Mouse (Mus musculus): ENCODE results near the gene Plod2. TPM values are rescaled to one million over a fixed set of nuclear protein-coding genes. Genes with fewer than 3 reads are reported as not detected.

Plod2 gene
- total RNA-seq, 2 experiments from 2014 or later: 12.1 to 23.8 TPM

DNA sequence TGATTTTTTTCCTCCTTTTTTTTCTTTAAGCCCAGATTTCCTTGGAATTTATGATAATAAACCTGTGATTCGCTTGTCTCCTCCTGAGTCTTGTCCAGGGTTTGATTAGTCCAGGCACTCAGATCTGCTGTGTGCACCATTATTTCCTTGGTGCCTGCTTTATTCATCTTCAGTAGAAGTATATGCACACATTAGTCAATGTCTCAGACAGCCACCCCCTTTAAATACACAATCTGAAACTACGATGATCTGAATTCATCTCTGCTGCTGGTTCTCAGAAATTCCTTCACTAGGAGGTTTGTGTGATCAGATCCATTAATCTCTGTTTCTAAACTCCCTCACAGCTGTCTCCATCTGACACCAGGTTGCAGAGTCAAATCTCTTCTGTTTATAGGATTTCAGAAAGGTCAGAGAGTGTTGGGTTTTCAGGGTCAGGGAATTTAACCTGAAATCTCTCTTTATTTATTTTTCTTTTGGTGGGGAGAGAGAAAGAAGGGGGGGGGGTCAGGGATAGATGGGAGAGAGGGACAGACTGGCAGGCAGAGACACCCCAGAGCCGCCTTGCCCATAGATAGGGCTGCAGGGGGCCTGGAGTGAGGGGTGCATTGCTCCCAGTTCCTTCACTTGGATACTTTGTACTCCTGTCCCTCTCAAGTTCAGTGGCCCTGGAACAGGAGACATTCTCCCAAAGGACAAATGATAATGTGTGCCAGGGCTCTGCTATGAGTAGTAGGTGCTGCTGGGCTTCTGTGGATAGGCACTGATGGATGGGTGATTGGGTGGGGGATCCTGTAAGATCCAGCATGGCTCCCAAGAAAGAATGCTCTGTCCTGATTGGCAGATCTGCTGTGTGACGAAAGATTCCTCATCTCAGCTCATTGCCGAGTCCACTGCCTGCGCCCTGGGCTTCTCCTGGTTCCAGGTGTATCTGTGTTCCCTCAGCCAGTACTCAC lies 13.3 kb downstream of the Plod2 start:
- no peak for DNase-seq

DNA sequence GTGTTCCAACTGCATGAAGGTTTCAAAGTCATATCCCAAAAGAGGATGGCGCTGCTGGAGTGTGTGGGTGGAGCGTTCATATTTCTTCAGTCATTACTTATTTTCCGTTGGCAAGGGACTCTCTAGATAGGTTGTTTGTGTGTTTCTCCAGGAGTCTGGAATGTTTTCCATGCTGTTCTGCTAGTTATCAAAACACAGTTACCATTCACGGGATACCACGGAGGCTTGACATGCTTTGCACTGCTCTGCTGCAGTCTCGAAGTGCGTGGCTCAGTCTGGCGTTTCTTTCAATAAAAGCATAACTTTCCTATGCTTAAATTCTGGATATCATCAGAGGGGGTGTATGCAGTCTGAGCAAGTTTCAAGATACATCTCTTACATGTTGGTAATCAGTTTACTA lies 17.7 kb downstream of the Plod2 start:
- DNase-seq: no peak

DNA sequence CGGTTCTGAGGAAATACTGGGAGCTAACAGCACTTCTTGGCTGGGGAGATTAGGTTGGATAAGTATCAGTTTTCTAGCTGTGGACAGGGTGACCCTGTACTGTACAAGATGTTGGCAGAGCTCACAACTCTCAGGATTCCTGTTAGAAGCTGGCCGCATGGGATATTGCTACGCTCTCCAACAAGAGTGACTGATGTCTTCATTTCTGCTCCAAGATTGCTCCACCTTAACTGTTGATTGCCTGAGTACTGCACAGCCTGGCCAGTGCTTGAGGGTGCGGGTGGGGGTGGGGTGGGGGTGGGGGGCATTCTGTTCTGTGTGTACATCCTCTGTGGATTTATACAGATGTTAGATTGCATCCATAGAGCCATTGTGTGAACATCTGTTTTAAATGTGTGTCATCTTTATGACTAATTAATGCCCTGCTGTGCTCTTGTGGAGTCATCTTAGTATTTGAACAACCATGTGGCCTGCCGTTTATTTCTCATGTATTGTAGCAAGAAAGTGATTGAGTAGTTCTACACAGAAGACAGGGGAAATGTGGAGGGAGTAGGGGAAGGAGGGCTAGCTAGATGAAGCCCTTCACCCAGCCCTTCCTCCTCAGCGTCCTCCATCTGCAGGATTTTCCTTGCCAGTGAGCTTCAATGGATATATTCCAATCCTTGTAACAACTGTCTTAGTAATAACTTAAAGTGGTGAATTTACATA lies 19.0 kb downstream of the Plod2 start:
- DNase-seq: no peak

DNA sequence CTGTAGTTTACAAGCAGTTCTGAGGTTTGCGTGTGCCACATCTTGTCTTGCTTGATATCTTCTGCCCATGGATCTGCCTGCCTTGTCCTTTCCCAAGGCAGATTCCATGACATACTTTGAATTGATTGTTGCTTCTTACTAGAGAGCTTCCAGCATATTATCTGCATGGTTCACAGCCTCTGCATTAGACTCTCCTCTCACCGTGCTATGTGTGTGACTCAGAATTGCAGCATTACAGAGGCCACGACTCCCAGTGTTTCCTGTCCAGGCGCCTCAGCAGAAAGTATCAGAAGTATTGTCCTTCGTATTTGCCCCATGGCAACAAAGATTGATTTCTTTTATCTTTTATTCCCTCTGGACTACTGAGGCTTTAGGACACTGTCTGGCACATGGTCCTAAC lies 20.4 kb downstream of the Plod2 start:
- no peak for DNase-seq

DNA sequence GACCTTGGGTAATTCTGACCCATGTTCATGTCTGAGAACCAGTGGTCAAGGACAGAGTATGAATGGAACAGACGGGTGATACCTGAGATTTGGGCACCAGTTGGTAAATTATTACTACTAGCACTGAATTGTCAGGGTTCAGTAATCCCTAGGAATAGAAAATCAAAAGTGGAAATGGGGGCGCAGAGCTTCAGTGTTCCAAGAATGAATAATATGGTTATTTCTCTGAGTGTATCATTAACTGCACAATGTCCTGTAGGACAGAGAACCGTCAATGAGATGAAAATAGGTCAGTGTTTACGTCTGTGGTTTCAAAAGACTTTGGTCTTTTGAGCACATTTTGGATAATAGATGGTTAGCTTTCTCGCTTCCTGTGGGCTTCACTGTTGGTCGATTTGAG lies 21.3 kb downstream of the Plod2 start:
- DNase-seq: no peak

DNA sequence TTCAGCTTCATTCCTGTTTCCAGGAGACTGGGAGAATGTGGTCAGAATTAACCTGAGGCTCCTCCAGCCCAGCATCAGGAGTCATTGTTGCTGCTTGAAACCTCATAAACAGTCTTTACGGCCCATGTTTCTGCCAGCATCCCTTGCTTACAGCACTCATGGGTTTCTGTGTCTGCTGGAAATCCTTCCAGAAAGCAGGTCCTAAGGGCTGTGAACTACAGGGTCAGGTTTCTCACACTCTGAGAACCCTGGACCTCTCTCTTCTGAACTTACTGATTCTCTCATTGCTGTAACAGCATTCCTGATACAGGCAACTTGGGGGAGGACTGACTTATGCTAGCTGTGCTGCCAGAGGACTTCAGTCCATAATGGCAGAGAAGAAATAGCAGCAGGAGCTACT lies 22.4 kb downstream of the Plod2 start:
- DNase-seq: no peak

DNA sequence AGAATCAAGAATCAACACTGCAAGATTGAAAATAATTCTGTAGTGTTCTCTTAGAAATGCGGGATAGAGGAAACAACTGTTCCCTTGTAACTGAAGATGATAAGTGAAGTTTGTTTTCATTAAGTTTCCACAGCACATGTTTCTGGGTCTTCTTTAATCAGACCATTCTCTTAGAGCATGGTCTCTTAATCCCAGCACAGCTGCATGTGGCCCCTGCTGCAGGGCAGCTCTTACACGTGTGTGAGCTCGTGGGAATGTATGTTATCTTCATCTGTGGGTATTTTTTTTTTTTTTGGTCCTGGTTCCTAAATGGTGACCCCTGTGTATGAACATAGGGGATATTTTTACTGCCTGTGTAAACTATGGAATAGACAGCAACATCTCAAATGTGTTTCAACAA lies 24.2 kb downstream of the Plod2 start:
- DNase-seq: no peak

DNA sequence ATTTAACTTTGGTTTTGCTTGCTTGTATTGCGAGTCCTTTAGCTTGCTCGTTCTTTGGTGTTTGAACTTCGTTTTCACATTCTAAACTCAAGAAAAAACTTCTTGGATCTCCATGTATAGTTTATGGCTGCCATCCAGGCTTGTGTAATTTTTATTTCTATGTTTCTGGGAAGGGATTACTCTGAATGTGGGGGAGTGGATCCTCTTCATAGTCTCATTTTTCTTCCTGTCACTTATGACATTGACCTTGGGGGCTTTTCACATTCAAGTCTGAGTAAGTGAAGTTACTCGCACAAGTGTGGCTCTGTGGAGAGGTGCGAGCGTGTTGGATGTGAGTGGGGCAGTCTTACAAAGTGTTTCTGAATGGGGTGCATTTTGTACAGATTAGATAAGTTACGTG lies 25.5 kb downstream of the Plod2 start:
- no peak for DNase-seq

DNA sequence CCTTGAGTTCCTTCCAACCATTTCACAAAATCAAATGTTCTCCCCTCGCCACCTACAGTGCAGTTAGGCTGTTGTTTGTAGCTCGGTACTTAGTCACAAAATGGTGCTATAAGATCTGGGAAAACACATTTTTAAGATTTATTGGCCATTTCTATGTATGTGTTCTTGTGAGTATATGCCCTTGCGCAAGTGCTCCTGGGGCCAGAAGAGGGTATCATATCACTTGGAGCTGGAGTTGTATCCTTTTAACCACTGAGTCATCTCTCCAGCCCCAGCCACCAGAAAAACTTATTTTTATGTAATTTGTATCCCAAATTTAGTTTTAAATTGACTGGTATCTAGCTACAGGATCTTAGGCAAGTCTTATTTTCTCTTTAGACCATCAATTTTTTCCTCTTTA lies 26.8 kb downstream of the Plod2 start:
- no peak for DNase-seq

DNA sequence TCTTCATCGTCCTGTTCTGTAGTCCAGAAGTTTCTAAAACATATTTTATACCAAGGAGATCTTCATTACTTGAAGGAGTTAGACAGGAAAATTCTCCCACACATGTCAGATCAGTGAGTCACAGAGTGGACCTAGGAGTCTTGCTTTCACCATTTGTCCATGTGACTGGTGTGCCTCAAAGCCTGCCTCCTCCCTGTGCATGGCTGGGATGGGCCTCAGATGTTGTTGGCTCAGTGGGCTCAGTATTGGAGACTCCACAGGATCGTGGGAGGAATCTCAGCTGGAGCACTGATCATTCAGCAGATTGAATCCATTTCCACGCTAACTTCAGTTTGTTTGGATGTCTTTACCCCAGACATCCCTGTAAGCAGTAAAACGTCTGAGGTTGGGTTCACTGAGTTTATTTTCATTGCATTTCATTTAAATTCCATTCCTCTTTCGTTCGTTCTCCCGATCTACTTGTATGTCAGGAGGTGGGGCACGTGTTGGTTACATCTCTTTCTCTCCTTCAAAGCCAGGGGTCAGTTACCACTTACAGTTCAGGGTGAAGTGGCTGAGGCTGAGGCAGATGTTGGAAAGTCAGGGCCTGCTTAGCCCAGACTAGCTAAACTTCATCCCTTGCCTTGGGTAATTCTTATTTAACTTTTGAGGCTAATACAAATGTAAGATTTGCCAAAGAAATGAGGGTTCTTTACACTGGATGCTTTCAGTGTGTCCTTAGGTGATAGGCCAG lies 30.5 kb downstream of the Plod2 start:
- DNase-seq: no peak

DNA sequence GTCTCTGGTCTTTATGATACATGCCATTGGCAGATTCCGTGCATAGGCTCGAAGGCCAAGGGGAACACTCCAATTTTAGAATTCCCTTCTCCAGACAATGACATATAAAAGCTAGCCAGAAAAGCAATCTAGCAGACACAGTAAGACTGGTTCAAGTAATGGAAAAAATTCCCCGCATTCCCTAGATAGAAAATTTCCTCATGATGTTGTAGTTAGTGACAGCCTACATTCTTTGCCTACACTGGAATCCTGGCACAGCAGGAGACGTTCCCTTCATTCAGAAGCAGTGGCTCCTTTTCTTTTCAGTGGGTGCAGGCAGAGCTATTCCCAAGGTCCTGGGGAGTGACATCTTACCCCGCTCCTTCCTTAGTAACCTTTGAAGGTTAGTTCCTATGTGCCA lies 41.9 kb downstream of the Plod2 start:
- no peak for DNase-seq

DNA sequence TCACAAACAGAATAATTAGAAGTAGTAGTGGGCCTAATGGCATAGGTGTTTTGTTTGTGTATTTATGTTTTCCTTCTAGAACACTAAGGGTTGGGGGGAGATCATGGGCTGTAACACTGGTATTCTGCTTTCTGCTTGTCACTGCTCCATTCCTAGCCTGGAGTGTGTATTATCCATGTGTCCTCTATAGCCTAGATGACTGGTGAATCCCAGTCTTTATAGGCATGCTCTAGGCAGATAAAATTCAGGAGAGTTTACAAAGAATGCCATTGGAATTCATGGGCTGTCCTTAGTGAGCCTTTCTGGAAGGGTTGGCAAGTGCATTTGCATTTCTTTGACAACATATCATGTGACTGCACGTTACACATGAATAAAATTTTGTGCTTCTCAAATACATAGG lies 44.0 kb downstream of the Plod2 start:
- DNase-seq: no peak

DNA sequence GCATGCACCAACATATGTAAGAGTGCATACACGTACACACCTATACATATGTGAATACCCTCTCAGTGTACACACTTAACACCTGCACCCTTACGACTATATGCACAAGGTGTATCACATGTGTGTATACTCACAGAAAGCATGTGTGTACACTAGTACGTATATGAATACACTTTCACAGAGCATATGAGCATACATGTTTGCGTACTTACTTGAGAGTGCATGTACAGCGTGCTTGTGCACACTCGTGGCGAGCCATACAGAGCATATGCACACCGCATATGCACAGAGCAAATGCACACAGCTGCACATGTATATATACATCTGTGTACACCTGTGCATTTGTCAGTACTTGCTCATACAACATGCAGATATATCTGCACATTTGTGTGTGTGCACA lies 45.4 kb downstream of the Plod2 start:
- DNase-seq: no peak

DNA sequence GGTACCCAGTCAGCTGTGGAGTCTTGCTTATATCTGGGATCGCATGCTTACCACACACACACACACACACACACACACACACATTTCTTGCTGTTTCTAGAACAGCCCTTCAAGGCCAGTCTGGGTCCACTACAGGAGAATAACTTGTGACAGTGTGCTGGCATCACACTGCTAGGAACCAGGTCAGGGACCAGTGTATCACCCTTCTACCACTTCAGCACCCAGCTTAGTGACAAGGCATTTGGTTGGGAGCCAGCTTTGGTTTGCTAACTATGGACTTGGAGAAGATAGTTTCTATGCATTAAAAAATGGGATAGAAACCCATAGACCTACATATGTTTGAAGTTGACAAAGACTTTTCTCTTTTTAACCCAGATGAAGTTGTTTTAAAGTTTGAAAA lies 46.2 kb downstream of the Plod2 start:
- no peak for DNase-seq

DNA sequence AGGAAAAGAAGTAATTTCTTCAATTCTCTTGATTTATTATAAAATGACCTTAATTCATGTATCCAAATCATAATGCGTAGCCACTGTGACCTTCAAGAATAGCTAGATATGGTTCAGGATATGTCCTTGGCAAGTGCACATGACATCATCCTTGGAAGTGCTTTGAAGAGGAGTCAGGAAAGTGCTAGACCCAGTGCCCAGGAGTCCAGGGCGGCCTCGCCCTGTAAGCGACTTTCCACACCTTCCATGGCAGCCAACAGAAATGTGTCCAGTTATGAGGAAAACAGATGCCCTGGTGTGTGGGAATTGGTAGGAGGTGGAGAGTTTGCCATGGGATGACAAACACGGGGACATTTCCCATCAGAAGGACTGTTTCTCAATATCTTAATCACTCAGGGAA lies 47.0 kb downstream of the Plod2 start:
- no peak for DNase-seq

DNA sequence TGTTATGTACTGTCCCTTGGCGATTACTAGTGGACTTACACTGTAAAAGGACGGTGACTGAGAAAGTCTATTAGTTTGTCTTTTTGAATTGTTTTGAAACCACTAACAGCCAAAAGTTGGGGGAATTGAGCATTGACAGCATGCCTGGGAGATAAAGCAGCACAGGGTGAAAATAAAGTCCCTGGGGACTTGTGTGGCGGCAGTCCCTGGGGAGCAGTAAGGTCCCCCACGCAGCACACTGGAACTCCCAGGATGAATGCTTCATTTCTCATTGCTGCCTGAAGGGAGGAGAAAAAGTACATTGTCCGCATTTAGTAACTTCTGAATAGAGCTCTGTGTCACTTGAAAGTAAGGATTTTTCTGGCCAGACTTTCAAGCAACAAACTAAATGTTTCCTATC lies 49.5 kb downstream of the Plod2 start:
- no peak for DNase-seq

DNA sequence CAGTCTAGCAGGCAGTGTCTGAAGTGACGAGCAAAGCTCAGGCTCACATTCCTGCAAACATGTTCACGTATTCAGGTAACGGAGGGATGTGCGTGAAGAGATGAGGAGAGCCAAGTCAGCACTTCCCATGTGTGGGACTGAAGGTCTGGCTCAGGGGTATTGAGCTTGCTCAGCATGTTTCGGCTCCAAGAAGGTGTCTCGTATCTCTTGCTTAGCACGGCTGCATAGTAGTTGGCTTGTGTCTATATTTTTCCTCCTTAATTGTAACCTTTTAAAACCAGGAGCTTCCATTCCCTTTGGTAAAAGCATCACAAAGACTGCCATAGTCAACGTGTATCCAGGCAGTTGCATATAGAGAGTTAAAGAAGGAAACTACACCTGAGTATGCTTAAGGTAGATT lies 50.7 kb downstream of the Plod2 start:
- no peak for DNase-seq

DNA sequence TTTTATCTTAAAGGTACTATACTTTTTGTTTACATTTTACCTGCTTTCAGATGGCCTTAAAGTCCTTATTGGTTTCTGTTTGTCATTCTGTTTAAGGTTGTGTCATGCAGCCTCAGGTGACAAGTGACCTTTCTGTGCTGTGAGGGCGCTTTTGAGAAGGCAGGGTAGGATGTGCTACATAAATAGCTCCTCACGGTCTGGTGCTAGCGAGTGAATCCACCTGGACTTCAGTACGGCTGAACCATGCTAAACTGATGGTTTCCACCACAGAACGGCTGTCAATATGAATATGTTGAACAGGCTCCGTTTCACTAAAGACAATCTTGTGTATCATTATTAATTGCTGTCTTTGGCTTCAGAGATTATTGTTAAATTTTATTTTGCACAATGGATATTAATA lies 52.5 kb downstream of the Plod2 start:
- DNase-seq: no peak

DNA sequence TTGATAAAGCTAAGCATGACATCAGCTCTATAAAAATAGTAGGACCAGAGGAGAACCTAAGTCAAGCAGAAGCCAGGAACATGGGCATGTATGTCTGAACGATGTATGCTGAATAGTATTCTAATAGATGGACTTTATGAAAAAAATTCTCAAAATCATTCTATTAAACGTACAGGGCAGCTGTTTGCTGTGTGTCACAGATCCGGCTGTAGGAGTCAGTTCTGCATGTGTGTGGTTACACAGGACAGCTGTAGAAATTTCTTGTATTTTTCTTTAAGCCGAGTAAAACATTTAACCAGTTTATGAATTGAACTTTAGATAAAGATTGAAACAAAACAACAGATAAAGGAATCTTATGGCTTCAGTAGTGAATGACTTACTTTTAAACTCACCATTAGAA lies 53.3 kb downstream of the Plod2 start:
- no peak for DNase-seq

DNA sequence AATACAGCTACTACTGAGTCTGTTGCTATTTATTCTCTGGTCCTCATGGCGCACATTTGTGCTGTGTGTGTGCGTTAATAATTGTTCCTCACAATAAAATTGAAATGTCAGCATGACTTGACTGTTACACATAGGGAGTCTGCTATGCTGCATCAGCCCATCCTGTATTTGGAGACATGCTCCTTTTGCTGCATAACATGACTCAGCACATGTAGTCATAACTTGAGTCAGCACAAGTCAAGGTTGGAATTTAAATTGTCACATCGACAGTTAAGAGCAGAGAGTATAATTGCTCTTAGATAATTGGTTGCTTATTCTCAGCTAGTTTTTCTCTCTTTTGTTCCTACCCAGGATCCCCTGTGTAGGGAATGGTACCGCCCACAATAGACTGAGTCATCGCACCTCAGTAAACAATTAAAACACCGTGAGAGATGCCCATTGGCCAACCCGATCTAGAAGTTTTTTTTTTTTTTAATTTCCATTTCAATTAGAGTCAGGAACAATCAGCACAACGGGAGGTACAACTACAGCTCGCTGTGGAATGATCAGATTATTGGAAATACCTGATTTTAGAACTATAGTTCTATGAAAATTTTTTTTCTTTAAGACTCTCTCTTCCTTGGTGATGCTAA lies 55.0 kb downstream of the Plod2 start:
- DNase-seq: no peak

DNA sequence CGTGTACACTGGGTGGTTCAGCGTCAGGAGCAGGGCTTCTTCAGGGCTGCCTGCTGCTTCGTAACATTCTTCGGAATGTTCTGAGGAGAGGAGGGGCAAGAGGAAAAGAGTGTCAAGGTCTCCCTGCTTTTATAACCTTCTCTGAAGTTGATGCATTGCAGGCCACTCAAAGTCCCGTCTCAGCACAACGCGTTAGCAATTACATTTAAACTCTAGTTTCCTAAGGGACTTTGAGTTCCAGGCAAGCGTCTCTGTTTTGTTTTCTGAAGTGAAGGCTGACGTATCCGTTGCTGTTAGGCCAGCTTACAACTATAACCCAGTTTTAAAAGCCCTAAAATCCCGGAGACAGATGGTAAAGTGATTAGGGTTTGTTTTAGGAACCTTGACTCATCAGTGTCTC lies 55.8 kb downstream of the Plod2 start:
- DNase-seq: no peak

DNA sequence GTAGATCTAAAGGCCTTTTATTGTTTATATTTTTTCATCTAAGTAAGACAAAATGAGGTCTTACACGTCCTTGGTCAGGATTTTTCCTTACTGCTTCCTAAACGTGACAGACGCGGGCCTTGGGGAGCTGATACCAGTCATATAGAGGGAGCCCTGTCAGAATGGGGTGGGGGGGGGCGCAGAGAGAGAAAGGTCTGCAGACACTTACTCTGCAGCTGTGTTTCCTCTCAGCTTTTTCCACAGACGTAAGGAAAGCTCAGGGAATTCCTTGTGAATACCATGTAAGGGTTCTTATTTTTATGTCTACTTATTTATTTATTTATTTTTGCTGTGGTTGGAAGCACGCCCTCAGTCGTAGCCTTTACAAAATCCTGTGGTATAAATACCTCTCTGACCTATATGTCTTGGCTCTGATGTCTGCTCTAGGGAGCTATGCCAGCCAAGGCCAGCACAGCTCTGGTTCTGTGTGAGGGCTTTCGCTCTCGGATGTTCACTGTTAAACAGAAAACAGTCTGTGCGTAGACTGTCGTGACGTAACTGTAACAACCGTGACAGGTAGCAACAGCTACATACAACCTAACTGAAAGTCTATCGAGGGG lies 58.0 kb downstream of the Plod2 start:
- no peak for DNase-seq
